Mouse (Mus musculus): ENCODE data around the gene Fgf9.

The Fgf9 gene

GRCm38 (mm10) chr14:58070481-58071119, at the start of gene Fgf9:
Fgf9 (plus strand) TSS chr14:58070547.
- DNase-seq (ENCODE audit: low spot score in 2 of 2): no peak

DNA sequence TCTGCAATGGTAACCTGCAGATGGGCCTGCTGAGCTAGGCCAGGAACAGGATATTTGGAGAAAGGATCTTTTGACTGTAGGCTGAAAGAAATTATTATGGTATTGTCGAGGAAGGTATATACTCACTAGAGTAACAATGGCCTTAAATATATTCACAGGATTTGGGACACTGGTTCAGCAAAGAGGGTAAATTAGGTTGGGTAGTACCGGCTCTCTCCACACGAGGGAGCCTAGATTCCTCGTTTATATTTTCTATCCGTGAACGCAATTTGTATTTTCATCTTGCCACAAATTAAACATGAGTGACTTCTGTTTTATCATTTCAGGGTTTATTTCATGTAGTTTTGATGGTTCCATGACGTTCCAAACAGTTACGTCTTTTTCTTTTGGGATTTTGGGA, 35.8 kb upstream of the Fgf9 start:
- peak in 1 of 2 experiments; percentile 68 for DNase-seq (ENCODE audit: low spot score in 2 of 2)

DNA sequence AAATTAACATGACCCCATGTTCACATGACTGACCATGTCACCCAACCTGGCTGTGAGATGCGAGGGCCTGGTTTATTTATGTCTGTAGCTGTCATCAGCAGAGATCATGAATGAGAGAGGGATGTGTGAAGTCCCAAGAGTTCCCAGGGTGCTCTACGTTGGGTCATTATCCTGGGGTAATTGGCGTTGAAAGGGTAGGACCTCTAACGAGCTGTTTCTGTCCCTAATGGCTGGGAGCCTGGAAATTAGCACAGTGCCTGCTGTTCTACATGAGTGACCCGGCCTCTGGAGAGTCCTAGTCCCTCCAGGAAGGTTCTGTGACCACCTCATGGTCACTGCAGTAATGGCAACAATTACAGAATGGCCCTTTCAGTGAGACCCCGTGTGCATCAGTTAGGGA, 34.2 kb upstream of the Fgf9 start:
- DNase-seq (ENCODE audit: low spot score in 2 of 2): no peak

GRCm38 (mm10) chr14:58046639-58047284, 23.6 kb upstream of the Fgf9 start:
- no peak for DNase-seq (ENCODE audit: low spot score in 2 of 2)

DNA sequence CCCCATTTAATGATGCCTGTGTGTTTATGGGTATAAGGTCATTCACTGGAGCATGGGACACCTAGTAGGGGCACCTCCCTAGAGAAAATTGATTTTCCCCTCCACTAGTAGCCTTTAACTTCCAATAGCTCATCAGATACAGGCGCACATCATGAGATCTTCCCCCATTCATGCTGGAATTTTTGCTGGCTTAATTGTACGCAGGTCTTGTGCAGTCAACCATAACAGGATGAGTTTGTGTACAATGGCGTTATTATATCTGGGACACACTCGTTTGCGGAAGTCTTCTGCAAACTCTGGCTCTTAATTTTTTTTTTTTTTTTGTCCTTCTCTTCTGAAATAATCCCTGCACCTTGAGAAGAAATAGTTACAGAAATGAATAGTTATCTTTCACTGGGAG, 19.7 kb upstream of the Fgf9 start:
- no peak for DNase-seq (ENCODE audit: low spot score in 2 of 2)

- no peak for DNase-seq (ENCODE audit: low spot score in 2 of 2)
These were observed 2.8 kb upstream of the Fgf9 start for GRCm38 (mm10) chr14:58067586-58067985.

DNA sequence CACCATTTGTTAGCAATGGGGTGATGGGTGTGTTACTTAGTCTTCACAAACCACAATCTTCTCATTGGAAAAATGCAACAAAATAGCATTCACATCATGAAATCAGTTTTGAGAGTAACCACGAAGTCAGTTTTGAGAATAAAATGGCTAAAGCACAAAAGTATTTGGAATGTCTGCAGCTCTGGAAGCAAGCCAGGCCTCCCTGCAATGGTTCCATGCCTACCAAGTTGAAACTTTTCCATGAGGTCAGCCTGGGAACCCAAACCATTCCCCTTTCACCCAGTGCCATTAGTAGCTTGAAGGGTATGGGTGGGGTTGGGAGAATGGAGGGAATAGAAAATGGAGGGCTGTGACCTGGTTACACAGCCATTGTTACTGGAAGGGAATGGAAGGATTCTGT, 1.7 kb upstream of the Fgf9 start:
- no peak for DNase-seq (ENCODE audit: low spot score in 2 of 2)

GRCm38 (mm10) chr14:58069927-58070326, 420 bp upstream of the Fgf9 start:
- no peak for DNase-seq (ENCODE audit: low spot score in 2 of 2)

- peak in 1 of 2 experiments; percentile 64 for DNase-seq (ENCODE audit: low spot score in 2 of 2)
These were observed 834 bp downstream of the Fgf9 start for GRCm38 (mm10) chr14:58071120-58071641.

GRCm38 (mm10) chr14:58071830-58072770, 1.8 kb downstream of the Fgf9 start:
- peak in 1 of 2 experiments; percentile 65 for DNase-seq (ENCODE audit: low spot score in 2 of 2)

DNA sequence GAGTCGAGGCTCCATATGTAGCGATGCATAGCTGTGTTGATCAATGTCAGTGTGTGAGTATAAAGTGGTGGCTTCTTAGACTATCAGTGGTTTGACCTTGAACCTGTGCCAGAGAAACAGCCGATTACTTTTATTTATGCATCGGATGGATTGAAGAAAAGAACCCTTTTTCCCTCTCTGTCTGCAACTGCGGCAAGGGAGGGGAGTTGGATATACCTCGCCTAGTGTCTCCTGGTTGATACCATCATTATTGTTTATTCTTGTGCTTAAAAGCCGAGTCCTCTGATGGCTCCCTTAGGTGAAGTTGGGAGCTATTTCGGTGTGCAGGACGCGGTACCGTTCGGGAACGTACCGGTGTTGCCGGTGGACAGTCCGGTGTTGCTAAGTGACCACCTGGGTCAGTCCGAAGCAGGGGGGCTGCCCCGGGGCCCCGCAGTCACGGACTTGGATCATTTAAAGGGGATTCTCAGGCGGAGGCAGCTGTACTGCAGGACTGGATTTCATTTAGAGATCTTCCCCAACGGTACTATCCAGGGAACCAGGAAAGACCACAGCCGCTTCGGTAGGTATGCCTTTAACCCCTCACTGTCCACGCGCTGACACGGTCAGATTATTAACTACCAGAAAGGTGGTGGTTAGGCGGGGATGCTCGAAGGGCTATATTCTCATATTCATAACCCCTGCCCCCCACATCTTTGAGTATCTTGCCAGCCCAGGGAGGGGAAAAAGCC, 2.6 kb downstream of the Fgf9 start:
- DNase-seq (ENCODE audit: low spot score in 2 of 2): no peak

- no peak for DNase-seq (ENCODE audit: low spot score in 2 of 2)
These were observed 3.6 kb downstream of the Fgf9 start for GRCm38 (mm10) chr14:58073936-58074335.

GRCm38 (mm10) chr14:58074621-58075432, 4.5 kb downstream of the Fgf9 start:
- DNase-seq (ENCODE audit: low spot score in 2 of 2): no peak

GRCm38 (mm10) chr14:58075433-58076029, 5.2 kb downstream of the Fgf9 start:
- no peak for DNase-seq (ENCODE audit: low spot score in 2 of 2)

GRCm38 (mm10) chr14:58076030-58076521, 5.7 kb downstream of the Fgf9 start:
- peak in 1 of 2 experiments; percentile 63 for DNase-seq (ENCODE audit: low spot score in 2 of 2)

- no peak for DNase-seq (ENCODE audit: low spot score in 2 of 2)
These were observed 6.4 kb downstream of the Fgf9 start for GRCm38 (mm10) chr14:58076726-58077255.

DNA sequence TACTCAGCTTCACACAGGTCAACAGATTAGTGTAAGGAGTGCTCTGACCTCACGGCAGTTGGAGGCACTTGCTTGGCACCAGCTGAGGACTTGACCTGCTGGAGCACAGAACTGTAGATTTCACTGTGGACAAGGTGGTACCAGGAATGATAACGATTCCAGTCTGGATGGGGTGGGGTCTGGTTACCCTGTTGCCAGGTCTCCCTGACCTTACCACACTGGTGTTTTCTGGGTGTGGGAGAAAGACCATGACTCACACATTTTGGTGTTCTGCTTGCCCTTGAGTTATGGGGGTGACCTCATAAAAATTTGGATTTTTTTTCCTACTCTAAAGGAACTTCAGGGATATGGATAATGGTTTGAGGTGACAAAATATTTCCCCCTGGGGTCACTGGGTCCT, 9.1 kb downstream of the Fgf9 start:
- DNase-seq (ENCODE audit: low spot score in 2 of 2): no peak

- no peak for DNase-seq (ENCODE audit: low spot score in 2 of 2)
These were observed 11.6 kb downstream of the Fgf9 start for GRCm38 (mm10) chr14:58081955-58082354.

DNA sequence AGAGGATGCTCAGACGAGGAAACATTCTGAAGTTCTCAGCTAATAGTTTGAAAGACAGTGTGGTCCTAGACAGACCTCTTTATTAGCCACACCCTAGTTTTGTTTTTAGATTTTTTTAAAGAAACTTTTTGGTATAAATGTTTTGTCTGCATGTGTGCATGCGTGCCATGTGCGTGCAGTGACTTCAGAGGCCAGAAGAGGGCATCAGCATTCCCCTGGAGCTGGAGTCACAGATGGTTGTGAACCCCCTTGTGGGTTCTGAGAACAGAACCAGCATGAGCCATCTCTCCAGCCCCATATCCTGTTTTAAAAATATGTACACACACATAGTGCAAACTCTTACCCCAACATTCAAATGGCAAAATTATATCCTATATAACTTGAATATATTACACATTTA, 13.9 kb downstream of the Fgf9 start:
- DNase-seq (ENCODE audit: low spot score in 2 of 2): no peak

GRCm38 (mm10) chr14:58087326-58087725, 17.0 kb downstream of the Fgf9 start:
- DNase-seq (ENCODE audit: low spot score in 2 of 2): no peak
